Mouse (Mus musculus) right cerebral cortex, postnatal 36 days (tissue): Measurements from ENCODE around the gene Gm32717.
A peak's percentile ranks its signal among the peaks of the same experiment; 100 is the strongest.
"Not testable (repeated sequence)": the region's sequence is repeated elsewhere in the genome, so short reads cannot be mapped to it uniquely, and the experiment has no call there.

Experiments
- DNase-seq, 2 experiments: peaks; one replicate each; pipeline ENCODE4 v3.0.0; 2022; ENCODE audit warnings: low spot score in 2 of 2, mixed read lengths in 1 of 2

The Gm32717 gene

GRCm38 (mm10) chr10:118240680-118241079 lies at the start of gene Gm32717:
TSS of gene Gm32717 (minus strand) at chr10:118240780.
- DNase-seq = not testable (repeated sequence)

- not testable (repeated sequence) for DNase-seq
These were observed 42.4 kb upstream of the Gm32717 start for GRCm38 (mm10) chr10:118283016-118283415.

GRCm38 (mm10) chr10:118282565-118282964 lies 42.0 kb upstream of the Gm32717 start:
- DNase-seq = not testable (repeated sequence)

GRCm38 (mm10) chr10:118278069-118278468 lies 37.5 kb upstream of the Gm32717 start:
- not testable (repeated sequence) for DNase-seq

- not testable (repeated sequence) for DNase-seq
These were observed 30.8 kb upstream of the Gm32717 start for GRCm38 (mm10) chr10:118271416-118271815.

- not testable (repeated sequence) for DNase-seq
These were observed 28.2 kb upstream of the Gm32717 start for GRCm38 (mm10) chr10:118268812-118269211.

- not testable (repeated sequence) for DNase-seq
These were observed 17.8 kb upstream of the Gm32717 start, which contains the start of gene Gm32802 for GRCm38 (mm10) chr10:118258388-118258787. TSS of gene Gm32802 (plus strand) at chr10:118258688.

- no peak for DNase-seq
These were observed 10.3 kb upstream of the Gm32717 start for GRCm38 (mm10) chr10:118250852-118251295.

- peak in 1 of 2 experiments; percentile 19 for DNase-seq
These were observed 8.5 kb upstream of the Gm32717 start for GRCm38 (mm10) chr10:118249006-118249595.

GRCm38 (mm10) chr10:118232607-118233006 lies 8.0 kb downstream of the Gm32717 start:
- DNase-seq = not testable (repeated sequence)

- DNase-seq = not testable (repeated sequence)
These were observed 13.0 kb downstream of the Gm32717 start for GRCm38 (mm10) chr10:118227629-118228028.

GRCm38 (mm10) chr10:118215719-118216393 lies 24.7 kb downstream of the Gm32717 start:
- not testable (repeated sequence) for DNase-seq

GRCm38 (mm10) chr10:118204642-118205041 lies 35.9 kb downstream of the Gm32717 start, which contains the start of gene Il22:
TSS of gene Il22 (plus strand) at chr10:118204942.
- no peak for DNase-seq

GRCm38 (mm10) chr10:118195150-118195549 lies 45.4 kb downstream of the Gm32717 start:
- not testable (repeated sequence) for DNase-seq
